Mouse (Mus musculus): Measurements from ENCODE around the gene Ap3b1. TPM values are rescaled to one million over a fixed set of nuclear protein-coding genes. Genes with fewer than 3 reads are reported as not detected.
A peak's percentile ranks its signal among the peaks of the same experiment; 100 is the strongest.
"Not testable (repeated sequence)": the region's sequence is repeated elsewhere in the genome, so short reads cannot be mapped to it uniquely, and the experiment has no call there.

Gene Ap3b1
- total RNA-seq (2021), result 10 to 100 TPM; 17.8 to 18.8 TPM
- long read RNA-seq, experiment 1, full-length matches to known transcripts, result 1 of 4 reads
- long read RNA-seq, experiment 1, partial matches to known transcripts, result 2 of 4 reads
- long read RNA-seq, experiment 1, other reads (novel, unspliced or antisense), result 1 of 4 reads
- long read RNA-seq, experiment 2, partial matches to known transcripts, result 1 of 4 reads
- long read RNA-seq, experiment 2, other reads (novel, unspliced or antisense), result 3 of 4 reads

DNA sequence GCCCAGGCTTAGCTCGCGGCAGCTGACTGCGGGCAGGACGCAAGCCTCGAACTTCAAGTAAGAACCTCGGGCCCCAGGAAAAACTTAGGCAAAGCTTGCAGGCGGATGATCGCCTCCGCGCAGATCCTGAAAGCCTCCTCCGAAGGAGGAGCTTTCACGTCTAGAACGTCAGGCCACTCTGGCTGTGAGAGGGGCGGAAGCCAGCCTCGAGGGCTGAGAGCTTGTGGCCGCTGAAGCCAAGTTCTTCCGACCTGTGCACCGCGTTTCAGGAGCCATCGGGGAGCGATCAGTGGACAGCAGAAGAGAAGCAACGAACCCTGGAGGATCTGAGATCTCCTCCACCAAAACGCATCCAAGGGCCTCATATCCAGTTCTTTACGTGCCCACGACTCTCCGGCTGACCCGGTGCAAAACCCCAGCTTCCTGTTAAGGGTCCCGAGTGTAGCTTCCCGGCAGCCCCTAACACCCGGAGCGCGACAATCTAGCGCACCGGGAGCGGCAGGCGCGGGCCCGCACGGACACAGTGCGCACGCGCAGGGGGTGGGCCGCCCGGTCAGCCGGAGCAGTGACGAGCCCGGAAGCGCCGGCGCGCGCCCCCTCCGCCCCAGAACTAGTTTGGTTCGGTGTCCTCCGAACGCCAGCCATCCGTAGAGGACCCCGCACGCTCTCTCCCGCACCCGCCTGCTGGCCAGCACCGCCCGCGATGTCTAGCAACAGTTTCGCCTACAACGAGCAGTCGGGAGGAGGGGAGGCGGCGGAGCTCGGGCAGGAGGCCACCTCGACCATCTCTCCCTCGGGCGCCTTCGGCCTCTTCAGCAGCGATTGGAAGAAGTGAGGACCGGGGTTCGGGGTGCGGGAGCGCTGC lies at the start of gene Ap3b1:
TSS of gene Ap3b1 (plus strand) at position 560 of the 865 bp plus-strand sequence.
- DNase-seq, result peak; percentile 81 to 87
- intact Hi-C loops (cut with DNase I), result loop anchor here (1.0 kb wide), 1 partner anchor 73 kb away; the partner anchor contains the start of gene Scamp1

DNA sequence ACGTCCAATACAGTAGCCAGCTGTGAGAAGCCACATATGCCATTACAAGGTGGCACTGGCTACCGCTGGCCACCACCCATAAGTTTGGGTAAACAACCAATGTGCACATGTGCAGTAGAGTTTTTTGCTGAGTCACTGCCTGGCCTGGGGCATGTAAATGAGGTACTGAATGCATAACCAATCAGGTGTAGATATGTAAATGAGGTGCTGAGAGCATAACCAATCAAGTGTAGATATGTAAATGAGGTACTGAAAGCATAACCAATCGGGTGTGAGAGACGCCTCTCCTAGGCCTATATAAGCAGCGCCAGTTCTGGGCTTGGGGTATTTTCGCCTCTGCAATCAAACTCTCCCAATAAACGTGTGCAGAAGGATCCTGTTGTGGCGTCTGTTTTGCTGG lies 45.9 kb upstream of the Ap3b1 start:
- DNase-seq; intact Hi-C loops (cut with DNase I): not testable (repeated sequence)

DNA sequence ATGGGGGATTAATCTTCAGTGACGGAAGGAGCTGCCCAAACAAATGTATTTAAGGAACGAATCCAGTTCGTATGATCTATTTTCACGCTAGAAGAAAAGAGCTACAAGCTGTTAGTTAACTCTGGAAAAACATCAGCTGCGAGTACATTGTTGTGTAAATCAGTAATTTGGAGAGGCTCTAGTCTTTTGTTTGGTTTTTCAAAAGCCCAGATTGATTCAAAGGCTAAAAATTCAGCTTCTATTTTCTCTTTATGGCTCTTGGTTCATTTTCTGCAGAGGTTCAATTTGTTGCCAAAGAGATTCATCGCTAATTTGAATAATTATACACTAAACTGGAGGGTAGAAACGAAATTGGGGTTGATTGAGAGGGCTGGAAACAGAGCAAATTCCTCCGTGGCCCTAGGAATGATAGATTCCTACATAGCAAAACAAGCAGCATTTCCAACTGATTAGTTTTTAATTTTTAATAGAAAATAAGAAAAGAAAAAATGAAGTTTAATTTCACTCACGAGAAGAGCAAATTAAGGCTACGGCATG lies 41.7 kb upstream of the Ap3b1 start:
- intact Hi-C loops (cut with DNase I), result no loop called here
- DNase-seq, result no peak

DNA sequence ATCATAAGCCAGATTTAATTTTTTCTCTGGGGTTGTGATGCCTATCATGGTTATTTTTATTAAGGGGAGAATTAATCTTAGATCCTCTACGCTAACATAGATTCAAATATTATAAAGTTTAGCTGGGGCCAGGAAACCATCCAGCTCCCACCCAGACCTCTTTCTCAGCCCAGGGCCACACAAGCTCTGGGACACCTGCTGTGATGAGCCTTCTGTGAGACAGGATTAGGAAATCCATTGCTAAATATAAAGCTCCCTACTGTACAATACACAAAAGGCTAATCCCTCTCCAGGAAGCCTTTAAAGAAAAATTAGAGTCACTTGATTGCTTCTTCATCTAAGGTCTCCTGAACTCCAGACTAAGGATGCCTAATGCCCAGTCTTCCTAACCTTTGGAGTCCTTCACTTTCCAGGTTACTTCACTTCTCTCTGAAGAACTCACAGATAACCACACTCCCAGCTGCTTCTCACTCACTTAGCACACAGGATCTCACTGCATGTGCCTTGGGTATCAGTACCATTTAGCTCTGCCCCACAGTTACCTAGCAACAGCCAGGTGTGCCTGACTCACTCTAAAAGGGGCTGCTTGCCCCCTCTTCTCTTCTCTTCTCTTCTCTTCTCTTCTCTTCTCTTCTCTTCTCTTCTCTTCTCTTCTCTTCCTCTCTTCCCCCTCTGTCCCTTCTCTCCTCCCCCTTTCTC lies 37.5 kb upstream of the Ap3b1 start:
- intact Hi-C loops (cut with DNase I), result no loop called here

DNA sequence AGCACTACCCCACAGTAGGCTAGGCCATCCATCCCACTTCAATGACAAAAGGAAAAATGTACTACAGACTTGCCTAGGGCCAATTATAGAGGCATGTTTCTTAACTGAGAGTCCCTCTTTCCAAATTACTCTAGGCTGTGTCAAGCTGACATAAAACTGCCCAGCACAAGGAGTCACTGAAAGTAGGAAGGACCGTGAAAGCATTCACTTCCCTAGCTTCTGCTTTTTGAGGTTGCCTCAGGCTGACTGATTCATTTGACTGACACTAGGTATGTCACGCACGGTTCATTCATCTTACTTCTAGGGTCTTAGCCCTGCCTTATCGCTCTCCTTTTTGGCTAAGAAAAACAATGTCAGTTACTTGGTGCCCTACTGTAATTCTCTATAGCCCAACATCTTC lies 36.3 kb upstream of the Ap3b1 start:
- intact Hi-C loops (cut with DNase I), result no loop called here
- DNase-seq, result no peak

More for the DNA sequence above, 37.5 kb upstream of the Ap3b1 start:
- DNase-seq, result no peak

DNA sequence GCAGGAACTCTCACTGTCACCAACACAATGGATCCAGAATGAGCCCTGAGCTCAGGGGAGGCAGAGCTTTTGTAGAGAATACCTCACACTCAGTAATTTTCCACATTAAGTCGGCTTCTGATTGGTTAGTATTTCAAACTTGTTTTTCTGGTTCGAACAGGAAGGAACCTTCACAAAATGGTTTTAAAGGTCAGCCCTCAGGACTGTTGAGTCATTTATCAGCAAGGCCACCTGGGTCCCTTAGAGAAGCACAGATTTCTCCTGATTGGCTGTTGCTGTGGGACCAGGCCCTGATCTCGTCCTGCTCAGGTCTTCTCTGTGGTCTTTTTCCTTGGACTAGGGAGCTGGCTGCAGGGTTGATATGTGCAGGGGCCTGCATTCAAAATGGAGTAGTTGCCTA lies 30.7 kb upstream of the Ap3b1 start:
- intact Hi-C loops (cut with DNase I), result no loop called here
- DNase-seq, result no peak

DNA sequence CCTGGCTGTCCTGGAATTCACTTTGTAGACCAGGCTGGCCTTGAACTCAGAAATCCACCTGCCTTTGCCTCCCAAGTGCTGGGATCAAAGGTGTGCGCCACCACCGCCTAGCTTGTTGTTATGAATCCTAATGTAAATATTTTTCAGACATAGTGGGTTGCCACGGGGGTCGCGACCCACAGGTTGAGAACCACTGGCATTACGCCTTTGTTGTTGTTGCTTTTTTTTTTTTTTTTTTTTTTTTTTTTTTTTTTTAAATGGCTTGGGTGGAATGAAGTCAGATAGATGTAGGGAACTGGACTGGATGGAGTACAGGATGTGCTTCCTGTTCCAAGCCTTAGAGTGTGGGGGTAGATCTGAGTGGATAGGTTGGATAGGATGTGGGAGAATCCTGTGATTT lies 29.8 kb upstream of the Ap3b1 start:
- intact Hi-C loops (cut with DNase I); DNase-seq: not testable (repeated sequence)

DNA sequence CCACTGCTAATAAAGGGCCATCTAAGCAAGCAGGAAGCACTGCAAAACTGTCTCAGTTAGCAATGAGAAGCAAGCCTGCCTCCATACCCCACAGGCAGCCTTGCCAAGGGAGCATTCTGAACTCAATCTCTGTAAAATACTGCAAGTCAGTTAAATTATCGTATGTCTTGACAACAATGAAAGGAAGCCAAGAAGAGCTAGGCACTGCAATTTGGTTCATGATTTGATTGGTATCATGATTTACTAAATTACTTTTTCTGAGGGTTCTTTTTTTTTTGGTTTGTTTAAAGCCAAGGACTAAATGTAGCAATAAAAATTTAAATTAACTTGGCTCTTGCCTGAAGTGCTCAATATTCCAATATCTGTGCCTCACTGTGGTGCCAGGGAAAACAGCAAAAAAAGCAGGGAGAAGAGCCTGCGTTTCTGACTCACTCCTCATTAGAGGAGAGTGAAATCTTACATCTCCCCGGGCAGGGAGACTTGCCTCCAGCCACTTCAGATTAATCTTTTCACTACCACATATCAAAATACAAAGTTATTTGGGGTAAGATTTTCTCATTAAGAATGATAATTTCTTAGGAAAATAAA lies 28.3 kb upstream of the Ap3b1 start:
- intact Hi-C loops (cut with DNase I), result no loop called here
- no peak for DNase-seq

DNA sequence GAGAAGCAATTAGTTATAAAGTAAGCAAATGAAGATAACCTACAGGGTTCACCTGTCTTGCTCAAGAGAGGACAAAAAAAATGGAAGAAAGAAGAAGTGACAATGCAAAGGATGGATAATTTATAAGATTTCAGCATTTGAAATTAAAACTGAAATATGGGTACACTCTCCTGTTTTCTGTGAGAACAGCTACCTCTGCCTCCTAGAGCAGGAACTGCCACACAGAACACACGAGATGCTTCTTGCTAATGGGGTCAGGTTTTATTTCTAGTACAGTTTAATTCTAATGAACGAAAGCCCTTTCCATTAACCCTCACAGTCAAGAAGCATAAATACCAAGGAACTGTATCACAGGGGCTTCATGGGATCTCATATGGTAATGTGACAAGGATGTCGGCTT lies 20.4 kb upstream of the Ap3b1 start:
- intact Hi-C loops (cut with DNase I), result no loop called here
- DNase-seq, result no peak

DNA sequence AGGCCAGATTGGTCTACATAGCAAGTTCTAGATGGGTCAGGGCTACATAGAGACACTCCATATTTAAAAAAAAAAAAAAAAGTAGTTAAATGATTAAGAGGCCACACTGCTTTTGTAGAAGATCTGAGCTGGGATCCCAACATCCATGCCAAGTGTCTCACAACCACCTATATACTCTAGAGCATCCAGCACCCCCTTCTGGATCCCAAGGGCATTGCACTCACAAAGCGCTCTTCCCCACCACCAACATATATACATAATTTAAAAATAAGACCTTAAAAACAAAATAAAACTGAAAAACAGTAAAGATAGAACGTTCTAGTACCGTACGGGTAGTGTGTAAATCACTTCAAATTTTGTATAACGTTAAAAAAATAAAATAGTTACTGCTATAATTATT lies 15.6 kb upstream of the Ap3b1 start:
- no peak for DNase-seq
- intact Hi-C loops (cut with DNase I), result no loop called here

DNA sequence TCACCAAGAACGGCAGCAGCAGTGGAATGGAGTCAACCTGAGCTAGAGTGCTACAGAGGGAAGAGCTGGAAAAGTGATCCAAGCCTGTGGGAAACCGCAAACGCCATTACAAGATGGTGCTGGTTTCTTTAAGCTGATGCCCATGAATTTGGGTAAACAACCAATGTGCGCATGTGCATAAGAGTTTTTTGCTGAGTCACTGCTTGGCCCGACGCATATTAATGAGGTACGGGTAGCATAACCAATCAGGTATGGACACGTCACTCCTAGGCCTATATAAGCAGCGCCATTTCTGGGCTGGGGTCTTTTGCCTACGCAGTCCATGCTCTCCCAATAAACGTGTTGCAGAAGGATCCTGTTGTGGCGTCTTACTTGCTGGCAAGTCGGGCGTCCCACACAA lies 14.2 kb upstream of the Ap3b1 start:
- intact Hi-C loops (cut with DNase I); DNase-seq: not testable (repeated sequence)

DNA sequence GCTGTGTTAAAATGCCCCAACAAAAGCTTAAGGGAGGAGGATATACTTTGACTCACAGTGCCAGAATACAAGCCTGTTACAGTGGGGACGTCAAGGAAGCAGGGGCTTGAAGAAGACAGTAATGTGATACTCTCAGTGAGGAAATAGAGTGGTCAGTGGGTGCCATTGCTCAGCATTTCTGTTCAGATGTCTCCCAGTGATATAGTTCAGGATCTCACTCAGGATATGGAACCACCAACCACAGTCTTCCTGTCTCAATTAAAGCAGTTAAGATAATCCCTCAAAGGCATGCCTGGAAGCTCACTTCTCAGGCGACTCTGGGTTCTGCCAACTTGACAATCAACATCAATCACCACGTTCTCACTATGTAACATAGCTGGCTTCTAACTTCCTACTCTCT lies 4.2 kb upstream of the Ap3b1 start:
- no peak for DNase-seq
- intact Hi-C loops (cut with DNase I), result no loop called here

DNA sequence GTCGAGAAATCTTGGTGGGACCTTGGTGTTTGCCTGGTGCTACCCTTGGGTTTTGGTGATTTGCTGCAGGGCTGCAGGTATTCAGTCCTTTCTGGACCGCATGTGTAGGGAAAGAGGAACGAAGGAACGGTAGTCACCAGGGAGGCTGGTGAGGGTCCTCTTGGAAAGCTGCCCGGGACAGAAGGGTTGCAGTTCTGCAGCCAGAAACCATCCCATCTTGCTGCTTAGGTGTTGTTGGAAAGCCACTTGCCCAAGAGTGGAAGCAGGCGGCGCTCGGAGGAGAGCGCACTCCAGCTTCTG lies 709 bp upstream of the Ap3b1 start:
- DNase-seq, result no peak

DNA sequence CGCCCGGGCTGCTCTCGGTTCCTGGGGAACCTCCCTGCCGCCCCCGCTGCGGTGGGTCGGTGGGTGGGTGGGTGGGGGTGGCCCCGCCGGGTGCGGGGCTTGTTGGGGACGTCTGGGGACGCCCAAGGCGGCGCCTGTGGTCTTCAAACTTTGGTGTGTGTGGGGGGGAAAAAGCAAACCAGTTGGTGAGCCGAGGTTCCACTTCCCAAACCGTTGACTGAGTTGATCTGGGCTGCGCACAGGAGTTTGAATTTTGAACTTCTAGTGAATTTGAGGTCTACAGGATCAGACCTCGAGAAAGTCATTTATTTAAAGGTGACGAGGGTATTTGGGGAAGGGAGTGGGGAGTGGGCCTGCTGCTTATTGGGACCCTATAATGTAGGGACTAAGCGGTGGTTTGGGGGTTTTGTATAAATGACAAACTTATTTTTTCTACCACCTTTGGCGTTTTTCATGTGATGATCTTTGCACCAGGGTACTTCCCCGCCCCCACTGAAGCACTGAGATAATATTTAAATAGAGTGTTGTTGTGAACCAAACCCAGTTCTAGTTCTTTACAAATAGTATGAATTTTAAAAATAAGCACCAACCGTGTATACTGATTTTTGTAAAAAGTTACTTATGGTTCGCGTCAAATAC lies 641 bp downstream of the Ap3b1 start:
- DNase-seq, result no peak
- intact Hi-C loops (cut with DNase I), result no loop called here

More for the DNA sequence above, 709 bp upstream of the Ap3b1 start:
- intact Hi-C loops (cut with DNase I), result loop anchor here (1.0 kb wide), 1 partner anchor 73 kb away; the partner anchor contains the start of gene Scamp1

DNA sequence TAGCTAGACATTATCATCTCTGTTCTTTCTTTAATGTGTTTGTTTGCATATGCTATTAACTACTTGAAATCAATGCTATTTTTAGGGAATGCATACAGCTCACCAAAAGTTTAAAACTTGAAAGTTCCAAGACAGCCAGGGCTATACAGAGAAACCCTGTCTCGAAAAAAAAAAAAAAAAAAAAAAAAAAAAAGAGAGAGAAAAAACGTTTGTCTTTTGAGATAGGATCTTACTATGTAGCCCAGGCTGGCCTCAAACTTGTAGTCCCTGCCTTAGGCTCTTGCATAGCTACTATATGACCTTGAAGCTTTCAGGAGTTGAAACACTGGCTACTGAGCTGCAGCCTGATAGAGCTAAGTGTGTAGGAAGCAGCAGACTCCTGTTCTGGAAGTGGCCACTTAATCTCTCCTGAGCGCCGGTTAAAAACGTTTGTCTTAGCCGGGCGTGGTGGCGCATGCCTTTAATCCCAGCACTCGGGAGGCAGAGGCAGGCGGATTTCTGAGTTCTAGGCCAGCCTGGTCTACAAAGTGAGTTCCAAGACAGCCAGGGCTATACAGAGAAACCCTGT lies 2.3 kb downstream of the Ap3b1 start:
- DNase-seq; intact Hi-C loops (cut with DNase I): not testable (repeated sequence)

DNA sequence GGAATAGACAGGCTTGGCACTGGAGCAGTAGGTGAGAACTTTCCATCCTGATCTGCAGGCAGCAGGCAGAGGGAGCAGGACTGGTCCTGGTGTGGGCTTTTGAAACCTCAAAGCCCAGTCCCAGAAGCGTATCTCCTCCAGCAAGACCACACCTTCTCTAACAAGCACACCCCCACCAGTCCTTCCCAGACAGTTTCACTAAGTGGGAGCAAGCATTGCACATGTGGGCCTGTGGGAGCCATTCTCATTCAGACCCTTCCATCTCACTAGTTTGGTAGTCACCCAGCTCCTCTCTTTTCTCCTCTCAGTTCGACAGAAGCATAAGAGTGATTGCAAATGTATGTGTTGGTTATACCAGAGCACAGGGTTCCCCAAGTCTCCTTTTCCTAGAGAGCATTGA lies 5.6 kb downstream of the Ap3b1 start:
- intact Hi-C loops (cut with DNase I), result no loop called here
- no peak for DNase-seq

DNA sequence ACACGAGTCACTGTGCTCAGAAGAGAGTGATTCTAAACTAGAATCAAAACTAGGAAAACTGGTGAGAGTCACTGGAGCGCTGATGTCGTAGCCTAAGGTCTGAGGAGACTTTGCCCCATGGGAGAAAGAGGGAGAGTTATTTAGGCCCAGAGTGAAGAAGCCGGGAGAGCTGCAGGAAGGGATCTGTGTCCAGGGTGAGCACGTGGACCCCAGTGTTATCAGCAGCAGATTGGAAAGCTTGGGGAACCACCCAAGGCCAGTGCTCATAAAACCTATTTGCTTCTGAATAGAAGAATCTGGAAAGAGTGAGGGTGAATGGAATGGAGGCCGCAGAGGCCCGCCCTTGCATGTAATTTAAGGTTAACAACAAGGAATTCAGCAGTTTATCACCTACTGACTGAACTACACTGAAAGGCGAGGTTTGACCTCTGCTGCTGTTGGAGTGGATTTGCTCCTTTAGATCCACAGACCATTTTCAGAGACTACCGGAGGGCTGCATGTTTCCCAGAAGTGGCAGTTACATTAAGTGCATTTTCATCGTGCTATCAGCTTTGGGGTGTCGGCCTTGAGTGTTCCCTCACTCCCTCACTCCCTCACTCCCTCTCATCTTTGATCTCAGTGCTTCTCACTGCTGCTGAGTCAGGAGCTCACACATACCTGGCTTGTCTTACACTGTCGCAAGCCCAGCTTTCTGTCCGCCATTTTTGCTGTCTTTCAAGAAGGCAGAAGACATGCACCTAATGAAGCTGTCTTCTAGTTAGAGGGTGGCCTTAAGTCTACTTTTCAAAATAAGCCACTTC lies 6.5 kb downstream of the Ap3b1 start:
- intact Hi-C loops (cut with DNase I), result no loop called here
- DNase-seq, result no peak

DNA sequence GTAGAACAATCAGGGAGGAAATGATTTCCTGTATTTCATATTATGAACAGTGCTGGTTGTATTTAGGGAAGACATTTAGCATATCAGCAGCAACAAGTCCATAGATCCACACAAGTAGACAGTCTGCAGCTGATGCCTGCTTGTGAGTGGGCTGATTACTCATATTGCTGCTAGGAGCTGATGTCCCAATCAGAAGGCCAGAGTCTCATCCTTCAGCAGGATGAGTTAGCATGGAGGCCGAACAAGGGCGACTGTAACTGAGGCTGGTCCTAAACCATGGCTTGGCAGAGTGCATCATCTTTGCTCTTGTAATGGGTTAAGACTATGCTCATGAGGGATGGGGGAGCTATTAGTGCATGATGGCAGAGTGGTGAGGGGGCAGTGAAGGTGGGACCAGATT lies 9.1 kb downstream of the Ap3b1 start:
- DNase-seq, result no peak
- intact Hi-C loops (cut with DNase I), result no loop called here

DNA sequence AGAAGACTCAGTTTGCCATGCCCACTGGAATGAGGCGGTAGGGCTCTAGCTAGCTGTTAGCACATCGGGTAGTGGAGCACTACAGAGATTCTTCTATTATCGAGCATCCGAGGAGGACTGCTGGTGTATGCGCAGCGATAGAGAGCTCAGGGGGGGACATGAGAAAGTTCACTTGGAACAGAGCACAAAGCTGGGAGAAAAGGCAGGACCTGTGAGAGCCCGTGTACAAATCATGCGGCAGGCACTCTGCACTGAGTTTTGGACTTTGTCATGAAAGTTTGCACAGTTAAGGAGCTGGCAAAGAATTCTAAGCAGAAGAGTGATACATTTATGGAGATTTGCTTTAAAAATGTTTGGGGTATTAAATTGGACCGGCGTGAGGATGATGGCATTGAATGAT lies 11.8 kb downstream of the Ap3b1 start:
- intact Hi-C loops (cut with DNase I), result no loop called here
- DNase-seq, result no peak

Measured in gastrocnemius, postnatal 36 days (tissue).